Mouse (Mus musculus) 3T3-L1 (cell line): Measurements from ENCODE around the gene Gm20532.

Experiments used
- DNase-seq: peaks from one replicate; pipeline ENCODE4 v3.0.0-alpha.2; 2015; ENCODE audit warnings: low read depth, low spot score

The Gm20532 gene

DNA sequence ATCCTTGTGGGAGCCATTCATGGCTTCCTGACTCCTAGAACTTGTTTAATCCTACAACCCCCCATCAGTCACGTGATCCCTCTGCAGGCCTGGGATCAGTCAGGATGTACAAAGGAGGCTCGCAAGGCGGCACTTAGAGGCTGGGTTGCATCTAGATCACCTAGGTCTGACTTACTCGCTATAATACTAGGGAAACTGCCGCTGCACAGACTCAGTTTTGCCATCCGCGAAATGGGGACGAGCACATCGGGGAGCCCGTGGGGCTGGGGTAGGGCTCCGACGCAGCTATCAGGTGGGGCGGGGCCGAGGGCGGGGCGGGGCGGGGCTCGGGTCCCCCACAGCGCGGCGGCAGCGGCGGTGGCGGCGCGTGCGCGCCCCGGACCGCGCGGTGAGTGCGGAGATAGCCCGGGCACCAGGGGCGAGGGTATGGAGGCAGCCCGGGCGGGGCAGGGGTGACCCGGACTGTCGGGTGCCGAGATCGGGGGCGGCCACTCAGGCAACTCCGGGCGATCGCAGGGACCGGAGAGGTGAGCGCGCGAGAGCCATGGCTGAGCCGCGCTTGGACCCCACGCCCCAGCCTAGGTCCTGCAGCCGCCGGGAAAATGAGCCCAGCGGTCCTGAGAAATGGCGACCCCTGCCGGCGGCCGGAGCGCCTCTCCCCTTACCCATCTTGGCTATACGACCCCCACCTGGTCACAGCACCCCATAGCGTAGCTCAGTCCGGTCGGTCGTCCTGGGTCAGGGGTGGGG lies at the start of gene Gm20532:
Gene Gm20532, plus strand, starts transcription at position 346 of the 750 bp plus-strand sequence.
- no peak for DNase-seq

GRCm38 (mm10) chr2:26539516-26539915 lies 46.9 kb upstream of the Gm20532 start:
- DNase-seq = no peak

GRCm38 (mm10) chr2:26540721-26541120 lies 45.7 kb upstream of the Gm20532 start:
- no peak for DNase-seq

DNA sequence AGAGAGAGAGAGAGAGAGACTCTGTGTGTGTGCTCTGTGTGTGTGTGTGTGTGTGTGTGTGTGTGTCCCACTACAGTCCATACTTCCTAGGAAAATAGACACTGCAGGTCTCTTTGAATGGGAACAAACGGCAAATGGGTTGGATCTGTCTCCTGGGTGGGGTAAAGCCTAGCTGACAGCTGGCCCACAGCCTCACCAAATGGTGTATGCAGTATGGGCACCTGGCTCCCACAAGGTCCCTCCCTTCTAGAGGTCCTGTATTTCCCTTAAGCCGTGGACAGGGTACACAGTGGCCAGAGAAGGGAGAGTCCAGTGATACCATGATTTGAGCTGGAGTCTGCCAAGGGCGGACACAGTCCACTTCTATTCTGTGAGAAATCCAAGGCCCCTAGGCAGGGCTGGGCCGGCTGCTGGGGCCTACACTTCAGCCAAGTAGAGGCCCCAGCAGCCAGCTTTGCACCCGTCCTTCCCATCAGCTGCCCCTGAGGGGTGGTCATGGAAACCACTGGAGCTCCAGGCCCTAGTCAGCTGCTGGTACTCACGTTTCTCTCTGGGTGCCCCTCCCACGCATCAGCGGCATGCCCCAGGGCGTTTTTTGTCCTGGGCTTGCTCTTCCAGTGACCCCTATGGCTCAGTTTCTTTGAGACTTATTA lies 45.1 kb upstream of the Gm20532 start:
- no peak for DNase-seq

- peak; percentile 78 for DNase-seq
Measured at GRCm38 (mm10) chr2:26543155-26543554, 43.3 kb upstream of the Gm20532 start.

DNA sequence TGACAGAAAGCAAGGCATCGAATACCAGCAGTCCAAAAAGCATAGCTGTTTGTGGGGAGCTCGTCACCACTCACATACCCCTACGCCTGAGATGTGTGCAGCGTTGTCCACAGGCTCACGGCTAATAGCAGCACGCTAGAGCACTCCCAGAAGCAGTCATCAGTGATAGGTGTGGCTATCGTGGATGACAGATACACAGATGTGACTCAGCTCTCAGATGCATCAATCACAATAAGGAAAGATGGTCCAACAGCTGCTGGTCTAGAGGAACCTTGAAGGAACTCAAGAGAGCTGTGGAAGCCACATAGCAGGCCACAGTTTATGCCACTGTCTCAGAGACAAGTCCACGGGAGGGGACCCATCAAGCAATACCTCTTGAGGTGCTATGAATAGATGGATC lies 42.7 kb upstream of the Gm20532 start:
- DNase-seq = peak; percentile 68

DNA sequence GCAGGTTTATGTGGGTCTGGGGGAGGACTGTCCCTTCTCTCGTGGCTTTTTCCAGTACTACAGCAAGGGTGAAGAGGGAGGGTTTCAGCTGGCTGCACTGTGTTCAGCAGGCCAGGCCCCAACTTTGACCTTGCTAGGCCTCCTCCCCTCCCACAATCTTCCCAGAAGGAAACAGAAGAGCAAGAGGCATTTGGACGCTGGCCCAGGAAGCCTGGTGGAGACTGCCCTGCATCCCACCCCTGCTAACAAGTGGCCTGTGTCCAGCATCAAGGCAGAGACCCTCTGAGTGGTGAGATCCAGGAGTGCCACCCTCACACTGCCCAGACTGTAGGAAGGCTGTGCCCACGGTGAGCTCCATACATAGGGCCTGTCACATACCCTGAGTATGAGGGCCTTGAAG lies 42.2 kb upstream of the Gm20532 start:
- DNase-seq = no peak

GRCm38 (mm10) chr2:26547481-26547880 lies 39.0 kb upstream of the Gm20532 start:
- DNase-seq = peak; percentile 47

DNA sequence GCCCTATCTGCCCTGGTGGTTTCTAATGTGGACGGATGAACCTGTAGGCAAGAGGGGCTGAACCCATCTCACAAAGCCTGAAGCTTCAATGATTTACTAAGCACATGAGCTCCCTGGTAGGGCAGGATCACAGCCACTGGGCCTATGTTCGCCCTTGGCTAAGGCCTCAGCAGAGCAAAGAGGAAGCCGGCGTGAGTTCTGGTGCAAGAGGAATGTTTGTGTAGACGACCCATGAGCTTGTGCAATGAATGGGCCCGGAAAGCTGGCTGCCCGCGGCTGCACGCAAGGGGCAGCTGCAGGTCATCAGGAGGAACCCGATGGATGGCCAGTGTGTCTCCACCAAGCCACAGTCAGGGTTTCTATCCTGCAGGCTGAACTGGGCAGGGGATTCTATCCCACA lies 36.6 kb upstream of the Gm20532 start:
- no peak for DNase-seq

DNA sequence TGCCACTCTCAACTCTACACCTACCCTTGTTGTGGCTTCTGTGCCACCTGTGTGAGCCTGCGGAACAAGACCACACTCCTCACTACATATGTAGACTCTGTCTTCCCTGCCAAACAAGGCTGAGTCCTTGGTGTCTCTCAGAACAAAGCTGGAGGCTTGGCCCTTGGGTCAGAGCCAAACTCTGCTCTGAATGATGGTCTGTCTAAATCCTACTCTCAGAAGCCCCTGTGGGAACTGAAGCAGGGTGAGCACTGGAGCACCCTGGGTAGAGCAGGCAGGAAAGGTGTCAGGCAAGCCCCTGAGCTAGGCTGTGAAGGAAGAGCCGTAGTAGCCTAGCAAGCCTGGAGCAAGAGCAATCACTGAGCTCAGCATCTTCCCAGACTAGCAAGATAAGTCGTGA lies 36.2 kb upstream of the Gm20532 start:
- DNase-seq = no peak

DNA sequence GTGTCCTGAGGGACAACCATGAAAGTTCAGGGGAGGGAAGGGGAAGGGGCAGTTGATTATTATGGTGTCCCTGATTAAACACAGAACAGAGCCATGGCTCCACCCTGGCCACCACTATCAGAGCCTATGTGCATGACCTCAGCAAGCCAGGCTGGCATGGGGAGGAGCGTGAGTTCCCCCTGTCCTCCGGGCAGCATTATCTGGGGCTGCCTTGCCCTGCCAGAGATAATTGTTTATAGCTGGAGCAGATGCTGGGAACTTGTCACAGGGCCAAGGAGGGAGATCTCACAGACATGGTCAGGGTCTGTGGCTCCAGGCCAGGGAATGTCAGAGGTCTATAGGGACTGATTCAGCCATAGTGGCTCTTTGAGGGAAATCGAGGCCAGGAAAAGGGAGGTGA lies 35.7 kb upstream of the Gm20532 start:
- DNase-seq = no peak

DNA sequence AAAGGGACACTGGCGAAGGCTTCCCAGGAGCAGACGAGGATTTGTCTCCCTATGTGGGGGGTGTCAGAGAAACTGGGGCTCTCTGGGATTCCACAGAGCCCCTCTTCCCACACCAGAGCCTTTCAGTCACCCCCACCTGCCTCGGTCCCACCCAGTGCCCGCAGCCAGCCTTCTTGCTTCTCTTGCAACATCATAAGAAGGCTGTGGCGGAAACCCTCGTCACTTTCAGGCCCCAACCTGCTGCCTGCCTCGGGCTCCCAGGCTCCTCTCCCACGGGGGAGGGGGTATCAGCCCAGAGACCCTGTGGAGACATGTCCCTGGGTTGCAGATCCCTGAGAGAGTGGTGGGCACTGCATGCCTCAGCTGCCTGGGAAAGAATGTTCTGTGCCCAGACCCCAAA lies 35.0 kb upstream of the Gm20532 start:
- no peak for DNase-seq

GRCm38 (mm10) chr2:26552066-26552465 lies 34.4 kb upstream of the Gm20532 start:
- no peak for DNase-seq

DNA sequence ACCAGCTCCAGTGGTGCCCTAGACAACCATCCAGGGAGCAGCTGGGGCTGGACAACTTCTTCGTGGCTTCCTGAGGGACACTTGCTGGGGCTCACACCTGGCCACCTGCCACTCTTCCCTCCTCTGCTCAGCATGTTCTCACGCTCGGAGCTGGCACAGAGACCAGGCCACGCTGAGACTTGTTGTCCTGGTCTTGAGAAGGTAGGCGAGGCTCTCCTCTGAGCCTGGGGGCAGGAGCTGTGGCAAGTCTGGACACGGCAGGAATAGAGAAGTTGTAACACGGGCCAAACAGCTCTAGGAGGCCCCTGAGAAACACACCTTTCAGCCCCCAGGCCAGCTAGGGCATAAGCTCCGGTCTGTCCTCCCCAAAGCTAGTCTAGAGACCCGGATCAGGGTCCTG lies 32.5 kb upstream of the Gm20532 start:
- no peak for DNase-seq

DNA sequence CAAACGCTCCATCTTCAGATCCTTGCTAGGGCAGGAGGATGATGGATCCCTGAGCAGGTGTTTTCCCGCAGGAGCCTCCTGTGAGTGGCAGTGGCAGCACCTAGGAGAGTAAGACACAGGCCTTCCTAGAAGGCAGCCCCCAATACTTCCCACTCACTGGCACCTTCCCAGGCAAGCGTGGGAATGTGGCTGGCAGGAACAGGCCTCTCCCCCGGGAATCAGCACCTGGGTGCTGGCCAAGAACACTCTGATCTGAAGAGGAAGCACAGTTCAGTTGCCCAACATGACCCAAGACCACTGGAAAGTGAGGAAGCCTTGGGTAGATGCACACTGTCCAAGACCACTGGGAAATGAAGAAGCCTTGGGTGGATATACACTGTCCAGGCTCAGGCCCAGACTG lies 31.4 kb upstream of the Gm20532 start:
- DNase-seq = no peak

DNA sequence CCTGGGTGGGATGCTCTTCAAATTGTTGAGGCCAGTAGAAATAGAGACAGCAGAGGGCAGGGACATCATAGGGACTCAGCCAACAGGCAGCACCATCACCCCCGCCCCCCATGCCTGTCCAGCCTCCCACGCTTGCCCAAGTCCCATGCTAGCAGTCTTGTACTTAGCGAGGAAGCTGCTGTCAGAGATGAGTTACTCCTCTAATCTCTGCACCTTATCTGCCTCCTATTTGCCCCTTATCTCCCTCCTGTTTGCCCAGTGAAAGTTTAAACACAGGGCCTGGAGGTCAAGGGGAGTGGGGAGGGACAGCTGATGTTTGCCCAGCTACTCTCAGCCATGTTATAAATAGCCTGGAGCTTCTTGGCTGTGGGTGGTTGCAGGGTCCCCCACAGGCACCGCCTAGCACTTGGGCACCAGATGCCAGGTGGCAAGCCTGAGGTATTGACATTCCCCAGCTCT lies 29.9 kb upstream of the Gm20532 start:
- DNase-seq = no peak

- DNase-seq = no peak
Measured at GRCm38 (mm10) chr2:26560506-26560905, 25.9 kb upstream of the Gm20532 start.

DNA sequence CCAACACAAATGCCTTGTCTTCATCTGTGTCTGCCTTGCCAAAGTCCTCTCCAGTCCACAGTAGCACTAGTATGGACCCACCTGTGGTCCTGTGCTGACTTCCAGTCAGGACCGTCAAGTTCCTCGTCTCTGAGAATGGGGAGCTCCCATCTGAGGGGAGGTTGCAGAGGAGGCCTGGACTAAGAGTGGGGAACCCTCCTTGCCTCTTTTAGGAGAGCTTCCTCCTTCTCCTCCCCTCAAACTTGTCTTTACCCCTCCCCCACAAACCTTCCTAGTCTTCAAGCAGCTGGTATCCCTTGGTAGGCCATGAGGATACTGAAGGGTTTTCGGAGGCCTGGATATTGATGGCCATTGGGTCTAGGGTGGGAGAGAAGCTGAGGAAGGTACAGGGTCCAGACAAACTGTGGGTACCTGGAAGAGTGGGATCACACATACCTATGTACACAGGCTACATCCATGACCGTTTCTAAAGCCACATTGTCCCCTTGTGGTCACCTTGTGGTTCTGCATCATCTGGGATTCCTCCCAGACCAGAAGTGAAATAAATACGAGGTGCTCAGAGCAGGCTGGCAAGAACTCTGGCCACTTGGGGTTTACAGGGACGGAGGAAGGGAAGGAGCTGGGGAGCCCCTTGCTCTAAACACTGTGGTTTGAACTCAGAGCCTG lies 25.0 kb upstream of the Gm20532 start:
- peak; percentile 86 for DNase-seq

GRCm38 (mm10) chr2:26566221-26566620 lies 20.2 kb upstream of the Gm20532 start:
- DNase-seq = peak; percentile 51

DNA sequence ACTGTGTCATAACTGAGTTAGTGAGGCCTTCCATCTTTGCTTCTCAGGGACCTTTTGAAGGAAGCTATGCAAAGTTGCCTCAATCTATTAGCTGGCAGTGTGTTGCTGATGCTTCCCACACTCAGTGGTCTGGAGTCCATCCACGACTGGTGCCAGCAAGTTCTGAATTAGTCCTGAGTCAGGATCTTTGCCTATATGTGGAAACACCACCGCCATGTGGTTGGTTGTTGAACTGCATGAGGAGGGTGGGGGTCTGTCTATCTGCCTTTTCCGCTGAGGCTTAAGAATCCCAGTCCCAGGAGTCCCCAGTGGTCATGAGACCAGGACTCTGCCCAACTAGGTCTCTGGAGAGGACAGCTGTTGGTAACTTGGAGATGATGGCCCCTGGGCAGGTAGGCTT lies 16.4 kb upstream of the Gm20532 start:
- DNase-seq = peak; percentile 76

GRCm38 (mm10) chr2:26571400-26571799 lies 15.0 kb upstream of the Gm20532 start:
- no peak for DNase-seq

DNA sequence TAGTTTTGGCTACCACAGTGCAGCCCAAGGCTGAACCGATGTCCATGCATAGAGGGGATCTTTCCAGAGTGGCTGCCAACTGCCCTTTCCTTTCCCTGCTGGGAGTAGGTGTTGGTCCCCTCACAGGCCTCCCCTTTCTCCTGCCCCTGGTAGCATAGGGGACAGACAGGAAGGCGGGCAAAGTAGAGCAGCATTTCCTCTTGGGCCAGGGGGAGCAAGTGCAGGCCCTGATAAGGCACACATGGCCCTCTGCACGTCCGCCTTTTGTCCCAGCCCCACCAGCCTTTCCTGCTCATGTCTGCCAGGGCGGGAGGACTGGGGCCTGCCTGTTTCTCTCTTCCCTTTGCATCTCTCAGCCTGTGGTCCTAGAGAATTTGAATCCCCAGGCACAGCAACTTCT lies 14.6 kb upstream of the Gm20532 start:
- no peak for DNase-seq

DNA sequence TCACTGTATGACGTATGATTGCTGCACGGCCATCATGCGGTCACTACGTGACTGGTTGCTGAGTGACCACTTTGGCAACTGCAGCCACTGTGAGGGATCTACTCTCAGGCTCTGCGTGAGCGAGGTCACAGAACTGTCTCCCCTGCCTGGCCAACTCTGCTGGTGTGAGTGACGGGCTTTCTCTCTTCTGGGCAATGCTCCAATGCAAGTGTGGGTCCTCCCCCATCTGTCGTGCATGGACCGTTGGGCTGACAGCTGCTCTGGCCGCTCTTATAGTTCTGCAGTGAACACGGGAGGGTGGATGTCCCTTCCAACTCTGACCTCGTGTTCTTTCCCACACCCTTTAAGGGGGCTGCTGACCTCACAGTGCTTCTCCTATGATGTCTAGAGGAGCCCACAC lies 13.0 kb upstream of the Gm20532 start:
- no peak for DNase-seq
